Comparison of ENCODE assay signal across 24 mouse cellular contexts in the genomic region with DNA sequence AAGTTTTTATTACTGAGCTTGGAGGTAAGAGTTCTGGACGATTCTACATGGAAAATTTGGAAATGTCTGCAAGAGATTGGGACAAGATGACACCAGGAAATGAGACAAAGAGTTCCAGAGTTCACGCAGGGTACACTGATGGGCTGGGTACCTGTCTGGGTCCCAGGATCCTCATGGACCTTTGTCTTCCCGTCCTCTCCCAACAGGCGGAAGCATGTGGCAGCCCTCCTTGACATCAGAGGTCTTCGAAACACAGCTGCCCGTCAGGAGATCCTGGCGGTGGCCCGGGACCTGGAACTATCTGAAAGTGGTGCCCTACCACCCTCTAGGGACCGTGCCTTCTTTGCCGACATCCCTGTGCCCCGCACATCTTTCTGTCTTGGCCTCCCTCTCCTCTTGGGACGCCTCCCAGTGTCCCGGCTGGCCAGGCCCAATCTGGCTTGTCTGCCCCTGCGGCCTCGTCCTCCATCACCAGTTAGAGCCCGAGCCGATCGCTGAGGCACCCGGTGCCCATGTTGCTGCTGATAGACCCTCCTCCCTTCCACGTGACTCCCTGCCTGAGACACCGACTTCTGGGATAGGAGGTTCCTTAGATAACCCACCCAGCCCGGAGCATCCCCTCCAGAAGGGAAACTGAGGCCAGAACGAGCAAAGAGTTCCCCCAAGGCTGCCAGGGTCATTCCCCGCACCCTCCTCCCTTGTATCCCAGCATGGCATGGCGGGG. TPM values are rescaled to one million over a fixed set of nuclear protein-coding genes. Genes with fewer than 3 reads are reported as not detected.
DNase-seq lines count a peak whose midpoint lies in the region; ATAC-seq and TF ChIP-seq lines count a peak whose summit lies in the region.
"Had no signal": no experiment of that assay in that cellular context is flagged by ENCODE, and none has a peak within 500 bp of the region (broad histone marks: within the 10 kb centered on the region; RNA-seq: fewer than 3 reads in every experiment).

No protein-coding gene starts in this region.

- H3K9me3 ChIP-seq in kidney, embryonic 16.5 days (ENCODE audit: low read length), result no peaks in the 10 kb centered on the region
- no peaks in the 10 kb centered on the region for H3K9me3 ChIP-seq in ES-Bruce4 (replicated peaks; ENCODE audit: control insufficient read depth, insufficient read depth, low read length, poor library complexity, severe bottlenecking)
- H3K9me3 ChIP-seq: embryonic facial prominence, embryonic 12.5 days; liver, embryonic 15.5 days; midbrain, embryonic 10.5 days; neural tube, embryonic 12.5 days had no signal

- no peak for ATAC-seq in kidney, embryonic 16.5 days (ENCODE audit: low FRiP score, low TSS enrichment)
- no peak for ATAC-seq in CD4-positive, CD25-positive, alpha-beta regulatory T cell, adult 4 months
- ATAC-seq: activated CD4-positive, CD25-positive, alpha-beta regulatory T cell, adult 4 months; forebrain, embryonic 16.5 days; inflammation-experienced regulatory T-cells, adult 6 months; Patski had no signal

- no peak overlapping the region for H3K4me2 ChIP-seq in kidney, embryonic 16.5 days (replicated peaks; ENCODE audit: low read depth, low read length)
- H3K4me2 ChIP-seq: embryonic facial prominence, embryonic 12.5 days; liver, embryonic 15.5 days; neural tube, embryonic 12.5 days had no signal

- no peak overlapping the region for H3K27ac ChIP-seq in kidney, embryonic 16.5 days (ENCODE audit: low read length)
- H3K27ac ChIP-seq in ES-Bruce4 (ENCODE audit: insufficient read depth, low read length), result no peak overlapping the region
- H3K27ac ChIP-seq: embryonic facial prominence, embryonic 12.5 days; layer of hippocampus, adult 2 months; liver, embryonic 15.5 days; midbrain, embryonic 10.5 days; neural tube, embryonic 12.5 days had no signal

- H3K4me3 ChIP-seq in kidney, embryonic 16.5 days (ENCODE audit: low read length), result no peak overlapping the region
- peak overlapping the region; percentile 3 for H3K4me3 ChIP-seq in ES-Bruce4 (ENCODE audit: low read depth, low read length)
- H3K4me3 ChIP-seq: embryonic facial prominence, embryonic 12.5 days; layer of hippocampus, adult 2 months; liver, embryonic 15.5 days; midbrain, embryonic 10.5 days; neural tube, embryonic 12.5 days had no signal

- H3K36me3 ChIP-seq in kidney, embryonic 16.5 days (ENCODE audit: insufficient read depth, low read length), result no peaks in the 10 kb centered on the region
- H3K36me3 ChIP-seq in ES-Bruce4 (ENCODE audit: control insufficient read depth, insufficient read depth, low read length, poor library complexity, severe bottlenecking), result no peaks in the 10 kb centered on the region
- H3K36me3 ChIP-seq: embryonic facial prominence, embryonic 12.5 days; liver, embryonic 15.5 days; midbrain, embryonic 10.5 days; neural tube, embryonic 12.5 days had no signal

- no peak for TF ChIP-seq POLR2A in ES-Bruce4 (IDR thresholded peaks at IDR 0.05; ENCODE audit: insufficient read depth, low read length)

- peaks cover 4% of the 10 kb centered on the region; the same call in 1 of the 2 replicates for H3K4me1 ChIP-seq in kidney, embryonic 16.5 days (ENCODE audit: insufficient read depth, low read length)
- H3K4me1 ChIP-seq in ES-Bruce4 (ENCODE audit: control insufficient read depth, insufficient read depth, low read length), result no peaks in the 10 kb centered on the region

- H3K9ac ChIP-seq in kidney, embryonic 16.5 days (replicated peaks; ENCODE audit: low read length), result no peak overlapping the region
- no peak overlapping the region for H3K9ac ChIP-seq in ES-Bruce4 (ENCODE audit: low read depth, poor library complexity, severe bottlenecking)
- H3K9ac ChIP-seq: embryonic facial prominence, embryonic 12.5 days; liver, embryonic 15.5 days; neural tube, embryonic 12.5 days had no signal

- peak; percentile 63 for DNase-seq in adrenal gland, adult 2 months
- no peak for DNase-seq in adrenal gland, adult 18-20 months (ENCODE audit: low spot score in 2 of 2)
- DNase-seq in kidney, adult 8-10 months, result peak; percentile 27 to 48
- peak; percentile 40 to 81 for DNase-seq in kidney, postnatal 25 days
- no peak for DNase-seq in left cerebral cortex, adult 18-20 months (ENCODE audit: low spot score in 2 of 2)
- DNase-seq: cerebellum, adult 2 months; right cerebral cortex, postnatal 14 days; thymus, postnatal 4 days had no signal

- WGBS in kidney, embryonic 16.5 days, result 82% methylated on average over 25 of the region's 25 CpGs

- no peak for TF ChIP-seq CTCF in ES-Bruce4 (IDR thresholded peaks at IDR 0.05; ENCODE audit: low read depth, low read length)

- peaks cover 18% of the 10 kb centered on the region for H3K27me3 ChIP-seq in kidney, embryonic 16.5 days (ENCODE audit: insufficient read depth, low read length)
- H3K27me3 ChIP-seq in ES-Bruce4 (ENCODE audit: control insufficient read depth, insufficient read depth, low read length, poor library complexity, severe bottlenecking), result no peaks in the 10 kb centered on the region; the same call in 1 of the 2 replicates
- H3K27me3 ChIP-seq: Patski had no signal

- no peak for TF ChIP-seq EP300 in ES-Bruce4 (IDR thresholded peaks at IDR 0.05; ENCODE audit: insufficient read depth, low read depth, low read length)

RNA-seq across cellular contexts. Expression of a gene that starts 13.3 kb away (rescaled TPM):
- 10 to 100 TPM in 1 of 2 experiments, 1 to 10 TPM in 1; 9.8 to 13.2 TPM for total RNA-seq in adrenal gland, adult 2 months (2021)
- 31.9 and 37.2 TPM in 2 replicates for polyA plus RNA-seq in adrenal gland, adult 2 months (2012; rRNA removed)
- 10 to 100 TPM in 1 of 2 experiments, 1 to 10 TPM in 1; 8.4 to 10.0 TPM for total RNA-seq in adrenal gland, adult 18-20 months (2021)
- 1.8 and 2.2 TPM in 2 replicates for polyA plus RNA-seq in kidney, embryonic 16.5 days (2015; fragmentation: Nextera tagmentation; extraction: Ambion mirVana)
- polyA plus RNA-seq in ES-Bruce4 (2011; ENCODE audit: insufficient read depth, insufficient read length, low read depth, missing spikeins), result 5.7 and 6.9 TPM in 2 replicates
- polyA plus RNA-seq in CD4-positive, CD25-positive, alpha-beta regulatory T cell, adult 4 months (2017; shearing (Covaris generic)), result under 1 TPM; 0.37 to 0.86 TPM
- 1 to 10 TPM; 7.6 to 7.8 TPM for total RNA-seq in left cerebral cortex, adult 18-20 months (2021)

RNA-seq across cellular contexts. Expression of a gene that starts 13.3 kb away (rescaled TPM):
- total RNA-seq in adrenal gland, adult 2 months (2021), result 10 to 100 TPM; 70.2 to 81.4 TPM
- polyA plus RNA-seq in adrenal gland, adult 2 months (2012; rRNA removed), result 253 and 254 TPM in 2 replicates
- 10 to 100 TPM; 70.0 to 92.4 TPM for total RNA-seq in adrenal gland, adult 18-20 months (2021)
- 89.7 and 94.2 TPM in 2 replicates for polyA plus RNA-seq in kidney, embryonic 16.5 days (2015; fragmentation: Nextera tagmentation; extraction: Ambion mirVana)
- polyA plus RNA-seq in ES-Bruce4 (2011; ENCODE audit: insufficient read depth, insufficient read length, low read depth, missing spikeins), result 23.5 and 33.6 TPM in 2 replicates
- 10 to 100 TPM; 45.8 to 50.7 TPM for polyA plus RNA-seq in CD4-positive, CD25-positive, alpha-beta regulatory T cell, adult 4 months (2017; shearing (Covaris generic))
- total RNA-seq in left cerebral cortex, adult 18-20 months (2021), result 10 to 100 TPM; 18.7 to 21.1 TPM

RNA-seq across cellular contexts. Expression of a gene that starts 22.7 kb away (rescaled TPM):
- under 1 TPM in 1 of 2 experiments, not detected in 1; 0.14 TPM for total RNA-seq in adrenal gland, adult 2 months (2021)
- polyA plus RNA-seq in adrenal gland, adult 2 months (2012; rRNA removed), result 0.38 and 0.64 TPM in 2 replicates
- under 1 TPM in 1 of 2 experiments, not detected in 1; 0.17 TPM for total RNA-seq in adrenal gland, adult 18-20 months (2021)
- polyA plus RNA-seq in kidney, embryonic 16.5 days (2015; fragmentation: Nextera tagmentation; extraction: Ambion mirVana), result 0.11 and 0.14 TPM in 2 replicates
- 0.23 and 0.34 TPM in 2 replicates for polyA plus RNA-seq in ES-Bruce4 (2011; ENCODE audit: insufficient read depth, insufficient read length, low read depth, missing spikeins)
- polyA plus RNA-seq in CD4-positive, CD25-positive, alpha-beta regulatory T cell, adult 4 months (2017; shearing (Covaris generic)), result not detected
- total RNA-seq in left cerebral cortex, adult 18-20 months (2021), result under 1 TPM; 0.72 to 0.94 TPM
- total RNA-seq: gastrocnemius, adult 18-20 months; heart, adult 8-10 months; monocyte, adult 5-6 weeks had no signal
- polyA plus RNA-seq: activated CD4-positive, CD25-positive, alpha-beta regulatory T cell, adult 4 months; heart, postnatal 0 days; inflammation-experienced regulatory T-cells, adult 6 months; liver, embryonic 15.5 days had no signal

RNA-seq across cellular contexts. Expression of a gene that starts 31.8 kb away (rescaled TPM):
- total RNA-seq in adrenal gland, adult 2 months (2021), result 10 to 100 TPM; 31.9 to 58.8 TPM
- polyA plus RNA-seq in adrenal gland, adult 2 months (2012; rRNA removed), result 55.3 and 57.9 TPM in 2 replicates
- 10 to 100 TPM; 31.7 to 36.8 TPM for total RNA-seq in adrenal gland, adult 18-20 months (2021)
- 2.9 and 3.8 TPM in 2 replicates for polyA plus RNA-seq in kidney, embryonic 16.5 days (2015; fragmentation: Nextera tagmentation; extraction: Ambion mirVana)
- 3.0 and 3.8 TPM in 2 replicates for polyA plus RNA-seq in ES-Bruce4 (2011; ENCODE audit: insufficient read depth, insufficient read length, low read depth, missing spikeins)
- not detected for polyA plus RNA-seq in CD4-positive, CD25-positive, alpha-beta regulatory T cell, adult 4 months (2017; shearing (Covaris generic))
- total RNA-seq in left cerebral cortex, adult 18-20 months (2021), result under 1 TPM; 0.40 to 0.74 TPM
- polyA plus RNA-seq: activated CD4-positive, CD25-positive, alpha-beta regulatory T cell, adult 4 months; inflammation-experienced regulatory T-cells, adult 6 months; Patski had no signal

RNA-seq across cellular contexts. Expression of a gene that starts 36.3 kb away (rescaled TPM):
- total RNA-seq in adrenal gland, adult 2 months (2021), result 10 to 100 TPM; 40.5 to 56.8 TPM
- polyA plus RNA-seq in adrenal gland, adult 2 months (2012; rRNA removed), result 71.6 and 79.0 TPM in 2 replicates
- 10 to 100 TPM; 35.9 to 54.0 TPM for total RNA-seq in adrenal gland, adult 18-20 months (2021)
- polyA plus RNA-seq in kidney, embryonic 16.5 days (2015; fragmentation: Nextera tagmentation; extraction: Ambion mirVana), result 6.8 and 6.9 TPM in 2 replicates
- polyA plus RNA-seq in ES-Bruce4 (2011; ENCODE audit: insufficient read depth, insufficient read length, low read depth, missing spikeins), result 33.1 and 33.3 TPM in 2 replicates
- polyA plus RNA-seq in CD4-positive, CD25-positive, alpha-beta regulatory T cell, adult 4 months (2017; shearing (Covaris generic)), result 1 to 10 TPM in 1 of 2 experiments, under 1 TPM in 1; 0.91 to 1.3 TPM
- 10 to 100 TPM; 69.7 to 74.5 TPM for total RNA-seq in left cerebral cortex, adult 18-20 months (2021)

Comparison
In these comparisons a context has a peak if more than half of its experiments do, and no peak if none do; other contexts are left out.
1. DNase-seq: peak in adrenal gland, adult 2 months (single experiment), kidney, adult 8-10 months (2 of 2) and kidney, postnatal 25 days (2 of 2); none in adrenal gland, adult 18-20 months (0 of 2) and left cerebral cortex, adult 18-20 months (0 of 2).